In the genomic region with DNA sequence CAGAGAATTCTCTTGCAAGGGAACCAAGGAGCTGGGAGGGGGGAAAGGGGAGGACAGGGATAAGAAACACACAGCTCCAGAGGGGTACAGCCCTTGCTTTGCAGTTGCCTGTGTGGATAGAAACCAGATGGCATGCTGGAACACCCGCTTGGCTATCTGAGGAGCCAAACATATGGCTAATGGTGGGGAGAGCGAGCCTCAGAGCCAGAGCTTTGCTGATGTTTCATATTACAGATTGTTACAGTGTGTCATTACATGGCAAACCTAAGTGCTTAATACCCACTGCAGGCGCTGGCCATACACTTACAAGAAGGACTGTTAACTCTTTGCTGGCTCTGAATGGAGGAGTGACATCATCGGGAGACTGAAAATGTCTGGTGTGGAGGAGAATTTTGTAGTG, we compare ENCODE assay signal across 8 mouse cellular contexts.
A peak's percentile ranks its signal among the peaks of the same experiment; 100 is the strongest.
DNase-seq lines count a peak whose midpoint lies in the region; ATAC-seq and TF ChIP-seq lines count a peak whose summit lies in the region.

No protein-coding gene starts in this region.

- no peaks in the 10 kb centered on the region for H3K36me3 ChIP-seq in midbrain, embryonic 16.5 days (ENCODE audit: control insufficient read depth, insufficient read depth, low read length)
- H3K36me3 ChIP-seq in stomach, postnatal 0 days (ENCODE audit: control insufficient read depth, insufficient read depth, low read length): no peaks in the 10 kb centered on the region

- H3K4me2 ChIP-seq in midbrain, embryonic 16.5 days (ENCODE audit: low read length): peak overlapping the region; percentile 1
- peak overlapping the region; percentile 47; the same call in 1 of the 2 replicates for H3K4me2 ChIP-seq in stomach, postnatal 0 days (replicated peaks; ENCODE audit: low read depth)

- no peaks in the 10 kb centered on the region for H3K27me3 ChIP-seq in midbrain, embryonic 16.5 days (ENCODE audit: control insufficient read depth, insufficient read depth, low read depth, low read length)
- H3K27me3 ChIP-seq in stomach, postnatal 0 days (ENCODE audit: control insufficient read depth, insufficient read depth, low read length): no peaks in the 10 kb centered on the region

- H3K27ac ChIP-seq in midbrain, embryonic 16.5 days (ENCODE audit: low read length): peak overlapping the region; percentile 79
- H3K27ac ChIP-seq in stomach, postnatal 0 days (replicated peaks): peak overlapping the region; percentile 61

- H3K9ac ChIP-seq in midbrain, embryonic 16.5 days (ENCODE audit: low read depth, low read length): no peak overlapping the region; the same call in 1 of the 2 replicates
- H3K9ac ChIP-seq in stomach, postnatal 0 days (ENCODE audit: low read length): no peak overlapping the region

- DNase-seq in kidney, postnatal 10 days: peak; percentile 58
- no peak for DNase-seq in kidney, adult 11 months
- DNase-seq in embryo, embryonic 9.5 days (ENCODE audit: extremely low spot score): peak; percentile 78
- DNase-seq in heart, adult 9 months (ENCODE audit: low spot score in 2 of 2): peak; percentile 44 to 63
- DNase-seq in layer of hippocampus, adult 9-11 months: peak; percentile 58
- DNase-seq in stomach, postnatal 0 days (ENCODE audit: low spot score): peak; percentile 38
- DNase-seq in spleen, postnatal 10 days (ENCODE audit: low spot score in 2 of 2): no peak

- H3K9me3 ChIP-seq in midbrain, embryonic 16.5 days (replicated peaks; ENCODE audit: control insufficient read depth, low read length, poor library complexity, severe bottlenecking): no peaks in the 10 kb centered on the region
- no peaks in the 10 kb centered on the region for H3K9me3 ChIP-seq in stomach, postnatal 0 days (ENCODE audit: control insufficient read depth, low read length)

- WGBS in midbrain, embryonic 16.5 days: 13% methylated on average over 4 of the region's 4 CpGs
- 19% methylated on average over 4 of the region's 4 CpGs for WGBS in stomach, postnatal 0 days

- no peak for TF ChIP-seq CTCF in stomach, postnatal 0 days (IDR thresholded peaks at IDR 0.05; ENCODE audit: low read depth)

- peaks cover 45% of the 10 kb centered on the region for H3K4me1 ChIP-seq in midbrain, embryonic 16.5 days (ENCODE audit: control insufficient read depth, insufficient read depth, low read length)
- H3K4me1 ChIP-seq in stomach, postnatal 0 days (replicated peaks; ENCODE audit: control insufficient read depth, insufficient read depth): peaks cover 5% of the 10 kb centered on the region

- no peak for TF ChIP-seq EP300 in stomach, postnatal 0 days (optimal IDR thresholded peaks at IDR 0.05)

- ATAC-seq in midbrain, embryonic 16.5 days: peak; percentile 41
- ATAC-seq in stomach, postnatal 0 days (ENCODE audit: low FRiP score, low TSS enrichment): peak; percentile 79

- H3K4me3 ChIP-seq in midbrain, embryonic 16.5 days (ENCODE audit: low read depth, low read length): no peak overlapping the region
- no peak overlapping the region for H3K4me3 ChIP-seq in stomach, postnatal 0 days (ENCODE audit: low read depth, low read length)

Comparison
In these comparisons a context has a peak if more than half of its experiments do, and no peak if none do; other contexts are left out.
1. DNase-seq: peak in kidney, postnatal 10 days (single experiment), embryo, embryonic 9.5 days (single experiment), heart, adult 9 months (2 of 2), layer of hippocampus, adult 9-11 months (single experiment) and stomach, postnatal 0 days (single experiment); none in kidney, adult 11 months (single experiment) and spleen, postnatal 10 days (0 of 2).